Mouse (Mus musculus) spleen, adult 18-20 months (tissue): ENCODE data around the gene Tada2a.
A peak's percentile ranks its signal among the peaks of the same experiment; 100 is the strongest.

Experiments
- DNase-seq, 2 experiments: peaks; one replicate each; pipeline ENCODE4 v3.0.0; 2022; ENCODE audit warnings: mixed read lengths in 2 of 2

Tada2a gene

GRCm38 (mm10) chr11:84113623-84114022 lies 15.8 kb downstream of the Tada2a start:
- DNase-seq = no peak

GRCm38 (mm10) chr11:84107137-84107536 lies 22.3 kb downstream of the Tada2a start:
- no peak for DNase-seq

- no peak for DNase-seq
Measured at GRCm38 (mm10) chr11:84104036-84104435, 25.4 kb downstream of the Tada2a start.

- no peak for DNase-seq
Measured at GRCm38 (mm10) chr11:84101182-84101581, 28.2 kb downstream of the Tada2a start.

- DNase-seq = no peak
Measured at GRCm38 (mm10) chr11:84097251-84097998, 32.0 kb downstream of the Tada2a start.

GRCm38 (mm10) chr11:84095084-84095483 lies 34.3 kb downstream of the Tada2a start:
- DNase-seq = no peak

- no peak for DNase-seq
Measured at GRCm38 (mm10) chr11:84090572-84090971, 38.8 kb downstream of the Tada2a start.

GRCm38 (mm10) chr11:84081901-84082300 lies 47.5 kb downstream of the Tada2a start:
- DNase-seq = no peak

- no peak for DNase-seq
Measured at GRCm38 (mm10) chr11:84080327-84080726, 49.1 kb downstream of the Tada2a start.

GRCm38 (mm10) chr11:84079887-84080286 lies 49.5 kb downstream of the Tada2a start:
- DNase-seq = no peak

GRCm38 (mm10) chr11:84079361-84079760 lies 50.0 kb downstream of the Tada2a start:
- no peak for DNase-seq

GRCm38 (mm10) chr11:84078601-84079000 lies 50.8 kb downstream of the Tada2a start:
- no peak for DNase-seq

GRCm38 (mm10) chr11:84077008-84077407 lies 52.4 kb downstream of the Tada2a start:
- DNase-seq = no peak

- no peak for DNase-seq
Measured at GRCm38 (mm10) chr11:84073816-84074764, 55.3 kb downstream of the Tada2a start.

- no peak for DNase-seq
Measured at GRCm38 (mm10) chr11:84072904-84073651, 56.3 kb downstream of the Tada2a start.

GRCm38 (mm10) chr11:84069034-84069370 lies 60.4 kb downstream of the Tada2a start, which contains the start of gene Dusp14:
Gene Dusp14, minus strand, starts transcription at chr11:84069261.
- DNase-seq = no peak

GRCm38 (mm10) chr11:84068191-84069033 lies 61.0 kb downstream of the Tada2a start:
- peak; percentile 16 to 49 for DNase-seq

GRCm38 (mm10) chr11:84067720-84068190 lies 61.6 kb downstream of the Tada2a start:
- no peak for DNase-seq

- peak in 1 of 2 experiments; percentile 4 for DNase-seq
Measured at GRCm38 (mm10) chr11:84066927-84067645, 62.3 kb downstream of the Tada2a start.

GRCm38 (mm10) chr11:84066071-84066481 lies 63.3 kb downstream of the Tada2a start:
- DNase-seq = no peak

- no peak for DNase-seq
Measured at GRCm38 (mm10) chr11:84063631-84064209, 65.7 kb downstream of the Tada2a start.
